9 mouse cellular contexts compared by ENCODE assay signal in genomic region chr1:33966328-33966727, GRCm38 (mm10). TPM values are rescaled to one million over a fixed set of nuclear protein-coding genes. Genes with fewer than 3 reads are reported as not detected.
DNase-seq lines count a peak whose midpoint lies in the region; ATAC-seq and TF ChIP-seq lines count a peak whose summit lies in the region.
"Had no signal": no experiment of that assay in that cellular context is flagged by ENCODE, and none has a peak within 500 bp of the region (broad histone marks: within the 10 kb centered on the region; RNA-seq: fewer than 3 reads in every experiment).

No protein-coding gene starts in this region.

- peak; percentile 87 for TF ChIP-seq CTCF in kidney, postnatal 0 days (IDR thresholded peaks at IDR 0.05; ENCODE audit: low read depth)

- H3K27me3 ChIP-seq in kidney, postnatal 0 days (ENCODE audit: insufficient read depth, low read length) = no peaks in the 10 kb centered on the region
- no peaks in the 10 kb centered on the region for H3K27me3 ChIP-seq in forebrain, embryonic 15.5 days
- H3K27me3 ChIP-seq: embryonic facial prominence, embryonic 15.5 days had no signal

- no peak overlapping the region for H3K4me3 ChIP-seq in kidney, postnatal 0 days (replicated peaks; ENCODE audit: low read depth, low read length)
- no peak overlapping the region for H3K4me3 ChIP-seq in forebrain, embryonic 15.5 days
- H3K4me3 ChIP-seq: embryonic facial prominence, embryonic 15.5 days had no signal

- H3K9ac ChIP-seq in kidney, postnatal 0 days (ENCODE audit: low read depth, low read length) = no peak overlapping the region
- H3K9ac ChIP-seq in forebrain, embryonic 15.5 days (replicated peaks) = no peak overlapping the region
- H3K9ac ChIP-seq: embryonic facial prominence, embryonic 15.5 days had no signal

- peak; percentile 82 for DNase-seq in kidney, postnatal 0 days (ENCODE audit: low spot score)
- DNase-seq in kidney, postnatal 4 days = no peak
- DNase-seq in CD4-positive helper T cell, adult 2 months (ENCODE audit: low read depth, low spot score) = peak; percentile 30
- peak; percentile 40 for DNase-seq in Muller cell, postnatal 12 days (ENCODE audit: inconsistent ontology term)
- peak; percentile 61 for DNase-seq in lung, postnatal 36 days
- DNase-seq in frontal cortex, postnatal 25 days (ENCODE audit: low spot score in 2 of 2) = no peak

- H3K9me3 ChIP-seq in kidney, postnatal 0 days (replicated peaks; ENCODE audit: low read length) = no peaks in the 10 kb centered on the region
- no peaks in the 10 kb centered on the region for H3K9me3 ChIP-seq in forebrain, embryonic 15.5 days
- H3K9me3 ChIP-seq: embryonic facial prominence, embryonic 15.5 days had no signal

- H3K36me3 ChIP-seq in kidney, postnatal 0 days (ENCODE audit: insufficient read depth, low read length) = no peaks in the 10 kb centered on the region
- H3K36me3 ChIP-seq in forebrain, embryonic 15.5 days = no peaks in the 10 kb centered on the region
- H3K36me3 ChIP-seq: embryonic facial prominence, embryonic 15.5 days had no signal

- no peak for ATAC-seq in kidney, postnatal 0 days (replicated peaks; ENCODE audit: low FRiP score, low read depth)
- peak; percentile 62 for ATAC-seq in forebrain, embryonic 15.5 days (replicated peaks)
- ATAC-seq in erythroid progenitor cell, adult 5-6 weeks (replicated peaks; ENCODE audit: low FRiP score, poor library complexity, severe bottlenecking) = no peak

- no peak overlapping the region for H3K27ac ChIP-seq in kidney, postnatal 0 days
- no peak overlapping the region for H3K27ac ChIP-seq in forebrain, embryonic 15.5 days (replicated peaks)
- H3K27ac ChIP-seq: embryonic facial prominence, embryonic 15.5 days had no signal

- H3K4me2 ChIP-seq in kidney, postnatal 0 days (ENCODE audit: low read length) = no peak overlapping the region
- H3K4me2 ChIP-seq in forebrain, embryonic 15.5 days (replicated peaks) = no peak overlapping the region
- H3K4me2 ChIP-seq: embryonic facial prominence, embryonic 15.5 days had no signal

- no peaks in the 10 kb centered on the region for H3K4me1 ChIP-seq in kidney, postnatal 0 days (replicated peaks; ENCODE audit: insufficient read depth, low read length)
- H3K4me1 ChIP-seq in forebrain, embryonic 15.5 days = peaks cover 5% of the 10 kb centered on the region; the same call in 1 of the 2 replicates
- H3K4me1 ChIP-seq: embryonic facial prominence, embryonic 15.5 days had no signal

- WGBS in kidney, postnatal 0 days = 26% methylated on average over 6 of the region's 6 CpGs
- WGBS in forebrain, embryonic 15.5 days = 21% methylated on average over 6 of the region's 6 CpGs

RNA-seq across cellular contexts. Expression of gene Dst, which starts 58.3 kb away (rescaled TPM):
- polyA plus RNA-seq in kidney, postnatal 0 days (2015; fragmentation: Nextera tagmentation; extraction: Ambion mirVana) = 22.4 and 24.0 TPM in 2 replicates
- 34.8 and 35.2 TPM in 2 replicates for polyA plus RNA-seq in forebrain, embryonic 15.5 days (2015; fragmentation: Nextera tagmentation; extraction: Ambion mirVana)
- 1.7 and 1.8 TPM in 2 replicates for total RNA-seq in erythroid progenitor cell, adult 5-6 weeks (2015; ENCODE audit: low replicate concordance)
- total RNA-seq in erythroid progenitor cell, adult 5-6 weeks (2017; ENCODE audit: low replicate concordance) = 1.7 and 2.4 TPM in 2 replicates

RNA-seq across cellular contexts. Expression of gene Bend6, which starts 58.7 kb away (rescaled TPM):
- polyA plus RNA-seq in kidney, postnatal 0 days (2015; fragmentation: Nextera tagmentation; extraction: Ambion mirVana) = 0.32 and 0.33 TPM in 2 replicates
- polyA plus RNA-seq in forebrain, embryonic 15.5 days (2015; fragmentation: Nextera tagmentation; extraction: Ambion mirVana) = 42.8 and 47.1 TPM in 2 replicates
- total RNA-seq in erythroid progenitor cell, adult 5-6 weeks (2015; ENCODE audit: low replicate concordance) = 3.4 TPM in 1 of 2 replicates, not detected in the other
- total RNA-seq in erythroid progenitor cell, adult 5-6 weeks (2017; ENCODE audit: low replicate concordance) = not detected in 2 replicates

Comparison
In these comparisons a context has a peak if more than half of its experiments do, and no peak if none do; other contexts are left out.
1. DNase-seq: peak in kidney, postnatal 0 days (single experiment), CD4-positive helper T cell, adult 2 months (single experiment), Muller cell, postnatal 12 days (single experiment) and lung, postnatal 36 days (single experiment); none in kidney, postnatal 4 days (0 of 2) and frontal cortex, postnatal 25 days (0 of 2).
2. RNA of gene Bend6, which starts 58.7 kb away (polyA plus RNA-seq): 42.8 to 47.1 TPM in forebrain, embryonic 15.5 days; 0.32 to 0.33 TPM in kidney, postnatal 0 days; every median in the first group is over 10 times any median in the second.